Mouse (Mus musculus): ENCODE results near the gene Pcdh15.

DNA sequence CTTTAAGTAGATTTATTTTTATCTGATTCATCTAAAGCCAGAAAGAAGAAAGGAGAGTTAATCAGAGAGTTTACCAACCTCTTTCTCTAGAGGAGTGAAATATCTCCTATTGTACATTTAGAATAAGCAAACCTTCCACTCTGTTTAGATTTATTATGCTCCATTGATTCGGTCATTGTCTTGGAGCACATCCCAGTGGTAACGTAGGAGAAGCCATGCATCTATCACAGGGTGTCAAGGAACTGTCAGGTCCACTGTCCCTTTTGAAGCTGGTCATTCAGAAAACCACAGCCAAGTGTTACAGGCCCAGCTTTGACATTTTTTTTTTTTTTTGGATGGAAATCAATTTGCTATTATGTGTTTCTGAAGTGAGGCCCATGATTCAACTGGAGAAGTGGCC, 384.9 kb downstream of the Pcdh15 start:
- TF ChIP-seq POLR2A (IDR thresholded peaks at IDR 0.05; ENCODE audit: control insufficient read depth in 1 of 2, insufficient read depth in 1 of 2, low read depth in 1 of 2, low read length in 2 of 2, poor library complexity in 1 of 2) (no peak), CTCF (IDR thresholded peaks at IDR 0.05 in 2 of 3, conservative IDR thresholded peaks at IDR 0.05 in 1 of 3; ENCODE audit: control insufficient read depth in 1 of 3, insufficient read depth in 1 of 3, low read depth in 2 of 3, low read length in 3 of 3, poor library complexity in 1 of 3, severe bottlenecking in 1 of 3) (no peak), SMC3 (IDR thresholded peaks at IDR 0.05; ENCODE audit: low read depth, low read length) (no peak), CHD2 (IDR thresholded peaks at IDR 0.05; ENCODE audit: low read length) (no peak), POLR2AphosphoS5 (IDR thresholded peaks at IDR 0.05; ENCODE audit: borderline replicate concordance, low read depth, low read length) (no peak), MAX (IDR thresholded peaks at IDR 0.05; ENCODE audit: low read length) (no peak), ZMIZ1 (IDR thresholded peaks at IDR 0.05; ENCODE audit: low read depth, low read length) (no peak), KAT2A (conservative IDR thresholded peaks at IDR 0.05; ENCODE audit: low read depth, low read length) (no peak), TCF12 (IDR thresholded peaks at IDR 0.05; ENCODE audit: low read depth, low read length) (no peak), NELFE (IDR thresholded peaks at IDR 0.05; ENCODE audit: low read depth, low read length) (no peak)

All from MEL (cell line).